Mouse (Mus musculus) cerebellum, adult 2 months (tissue): ENCODE measurements around the gene Nkd2.

Experiments
- CTCF ChIP-seq: fragments of 200-500 bp; IDR thresholded peaks from 2 replicates; pipeline ENCODE4 v1.5.1; 2011; ENCODE audit warnings: low read depth, mild to moderate bottlenecking, control low read depth, low read length, moderate library complexity, borderline replicate concordance; ENCODE audit not compliant: insufficient read depth
- POLR2A ChIP-seq: fragments of 200-500 bp; IDR thresholded peaks from 2 replicates; pipeline ENCODE4 v1.6.1; 2011; ENCODE audit warnings: low read length, control low read depth, borderline replicate concordance; ENCODE audit not compliant: insufficient read depth

GRCm38 (mm10) chr13:73821251-73821650 lies 26.2 kb downstream of the Nkd2 start:
- TF ChIP-seq CTCF (no peak), POLR2A (no peak)
